Mouse (Mus musculus): ENCODE data around the gene Slc1a2. TPM values are rescaled to one million over a fixed set of nuclear protein-coding genes. Genes with fewer than 3 reads are reported as not detected.

The Slc1a2 gene
- total and polyA plus RNA-seq, 2 experiments from 2014 or later, result 0.15 to 0.42 TPM

DNA sequence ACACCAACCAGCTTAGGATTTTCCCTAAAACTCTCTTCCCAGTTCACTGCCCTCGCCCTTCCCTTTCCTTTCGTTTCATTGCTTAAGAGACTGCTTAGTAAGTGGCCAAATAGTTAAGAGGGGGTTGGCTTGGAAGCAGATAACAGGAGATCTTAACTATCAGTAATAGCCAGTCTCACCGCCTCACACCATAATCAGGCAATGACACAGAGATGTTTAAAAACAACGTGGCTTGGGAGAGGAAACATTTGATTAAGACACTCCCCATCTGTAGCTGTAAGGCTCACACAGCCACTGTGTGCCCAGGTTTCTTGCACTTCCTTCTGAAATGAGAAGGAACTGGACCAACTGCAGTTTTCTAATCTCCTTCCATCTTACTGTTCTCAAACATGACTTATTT is 127.2 kb downstream of the Slc1a2 start:
- 37% methylated on average over 4 of the region's 4 CpGs for WGBS
- Histone ChIP-seq H3K27me3 (ENCODE audit: control insufficient read depth, insufficient read depth, low read length) (no peaks in the 10 kb centered on the region), H3K4me1 (ENCODE audit: control insufficient read depth, insufficient read depth) (no peaks in the 10 kb centered on the region), H3K4me3 (ENCODE audit: low read depth, low read length) (no peak overlapping the region), H3K36me3 (replicated peaks; ENCODE audit: control insufficient read depth, insufficient read depth, low read length) (no peaks in the 10 kb centered on the region), H3K27ac (ENCODE audit: low read depth) (no peak overlapping the region), H3K4me2 (ENCODE audit: low read depth, low read length) (no peak overlapping the region), H3K9ac (replicated peaks; ENCODE audit: low read depth, low read length) (no peak overlapping the region), H3K9me3 (replicated peaks; ENCODE audit: control insufficient read depth, low read length) (no peaks in the 10 kb centered on the region)
- no peak for DNase-seq (ENCODE audit: low spot score)
- no peak for TF ChIP-seq EP300 (IDR thresholded peaks at IDR 0.05; ENCODE audit: low read depth)
- TF ChIP-seq CTCF (IDR thresholded peaks at IDR 0.05; ENCODE audit: low read depth), result no peak
- no peak for ATAC-seq (ENCODE audit: insufficient read depth, low read depth)

DNA sequence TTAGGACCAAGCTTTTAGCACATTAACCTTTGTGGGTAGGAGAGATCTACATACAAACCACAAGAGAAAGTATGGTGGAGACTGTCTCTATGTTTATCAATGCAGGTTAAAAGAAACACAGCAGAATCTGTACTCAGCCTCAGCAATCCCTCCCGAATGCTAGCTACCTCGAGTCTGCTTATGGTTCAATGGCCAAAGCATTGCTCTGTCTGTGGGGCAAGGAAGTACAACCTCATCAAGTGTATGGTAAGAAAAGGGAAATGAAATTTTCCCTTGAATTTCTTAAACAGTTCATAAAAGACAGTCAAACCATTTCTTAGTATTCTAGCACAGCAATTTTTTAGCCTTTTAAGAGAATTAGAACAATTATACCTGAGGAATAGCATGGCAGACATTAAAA is 133.2 kb downstream of the Slc1a2 start:
- TF ChIP-seq EP300 (IDR thresholded peaks at IDR 0.05; ENCODE audit: low read depth) (no peak), CTCF (IDR thresholded peaks at IDR 0.05; ENCODE audit: low read depth) (no peak)
- no peaks in the 10 kb centered on the region for H3K27me3 ChIP-seq (ENCODE audit: control insufficient read depth, insufficient read depth, low read length)
- ATAC-seq (ENCODE audit: insufficient read depth, low read depth) (no peak), DNase-seq (ENCODE audit: low spot score) (no peak)
- H3K9me3 ChIP-seq (replicated peaks; ENCODE audit: control insufficient read depth, low read length), result no peaks in the 10 kb centered on the region
- WGBS, result 64% methylated on average over 2 of the region's 2 CpGs
- H3K4me2 ChIP-seq (ENCODE audit: low read depth, low read length), result no peak overlapping the region
- no peak overlapping the region for H3K9ac ChIP-seq (replicated peaks; ENCODE audit: low read depth, low read length)
- no peaks in the 10 kb centered on the region for H3K4me1 ChIP-seq (ENCODE audit: control insufficient read depth, insufficient read depth)
- no peaks in the 10 kb centered on the region for H3K36me3 ChIP-seq (replicated peaks; ENCODE audit: control insufficient read depth, insufficient read depth, low read length)
- no peak overlapping the region for H3K4me3 ChIP-seq (ENCODE audit: low read depth, low read length)
- no peak overlapping the region for H3K27ac ChIP-seq (ENCODE audit: low read depth)

DNA sequence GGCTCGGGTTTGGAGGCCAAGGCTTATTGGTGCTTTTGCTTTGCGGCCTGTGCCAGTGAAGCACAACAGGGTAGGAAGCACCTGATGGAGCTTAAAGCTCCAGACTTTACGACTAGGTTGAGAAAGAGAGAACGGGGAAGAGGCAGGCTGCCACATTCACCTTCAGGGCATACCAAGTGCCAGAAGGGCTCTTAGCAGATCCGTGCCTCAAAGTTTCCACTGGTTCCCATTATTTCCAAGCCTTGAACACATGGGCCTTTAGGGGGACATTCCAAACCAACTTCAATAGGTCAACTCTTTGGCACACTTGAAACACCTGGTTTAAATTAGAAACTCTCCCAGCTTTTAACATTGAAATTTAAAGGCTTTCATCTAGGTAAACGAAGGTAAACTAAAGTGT is 134.3 kb downstream of the Slc1a2 start:
- ATAC-seq (ENCODE audit: insufficient read depth, low read depth) (no peak), DNase-seq (ENCODE audit: low spot score) (no peak)
- Histone ChIP-seq H3K9me3 (replicated peaks; ENCODE audit: control insufficient read depth, low read length) (no peaks in the 10 kb centered on the region), H3K9ac (replicated peaks; ENCODE audit: low read depth, low read length) (no peak overlapping the region), H3K36me3 (replicated peaks; ENCODE audit: control insufficient read depth, insufficient read depth, low read length) (no peaks in the 10 kb centered on the region), H3K4me3 (ENCODE audit: low read depth, low read length) (no peak overlapping the region), H3K4me2 (ENCODE audit: low read depth, low read length) (no peak overlapping the region), H3K27ac (ENCODE audit: low read depth) (no peak overlapping the region), H3K4me1 (ENCODE audit: control insufficient read depth, insufficient read depth) (no peaks in the 10 kb centered on the region), H3K27me3 (ENCODE audit: control insufficient read depth, insufficient read depth, low read length) (no peaks in the 10 kb centered on the region)
- WGBS, result 81% methylated on average over 6 of the region's 6 CpGs
- TF ChIP-seq CTCF (IDR thresholded peaks at IDR 0.05; ENCODE audit: low read depth), result no peak
- TF ChIP-seq EP300 (IDR thresholded peaks at IDR 0.05; ENCODE audit: low read depth), result no peak

DNA sequence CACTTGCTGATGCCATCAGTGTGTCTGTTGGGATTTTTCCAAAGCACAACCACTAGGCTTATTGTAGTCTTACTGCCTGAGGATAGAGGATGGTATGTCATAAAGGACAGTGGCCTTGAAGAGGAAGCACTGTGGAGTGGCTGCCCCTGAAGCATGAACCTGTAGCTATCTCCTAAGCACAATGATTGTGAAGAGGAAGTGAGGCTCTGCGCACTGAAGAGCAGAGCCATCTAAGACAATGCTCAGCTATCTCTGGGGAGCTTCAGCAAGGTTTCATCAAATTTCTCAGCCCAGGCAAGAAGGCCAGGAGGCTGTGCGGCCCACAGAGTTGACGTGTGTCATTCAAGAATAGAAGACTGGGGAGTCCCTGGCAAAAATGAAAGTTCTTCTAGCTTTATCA is 136.6 kb downstream of the Slc1a2 start:
- H3K27me3 ChIP-seq (ENCODE audit: control insufficient read depth, insufficient read depth, low read length), result no peaks in the 10 kb centered on the region
- no peak overlapping the region for H3K4me3 ChIP-seq (ENCODE audit: low read depth, low read length)
- no peak overlapping the region for H3K27ac ChIP-seq (ENCODE audit: low read depth)
- H3K4me2 ChIP-seq (ENCODE audit: low read depth, low read length), result no peak overlapping the region
- no peak for ATAC-seq (ENCODE audit: insufficient read depth, low read depth)
- no peak for TF ChIP-seq EP300 (IDR thresholded peaks at IDR 0.05; ENCODE audit: low read depth)
- WGBS, result 74% methylated on average over 3 of the region's 3 CpGs
- H3K9me3 ChIP-seq (replicated peaks; ENCODE audit: control insufficient read depth, low read length), result no peaks in the 10 kb centered on the region
- H3K36me3 ChIP-seq (replicated peaks; ENCODE audit: control insufficient read depth, insufficient read depth, low read length), result no peaks in the 10 kb centered on the region
- no peak overlapping the region for H3K9ac ChIP-seq (replicated peaks; ENCODE audit: low read depth, low read length)
- DNase-seq (ENCODE audit: low spot score), result no peak
- no peaks in the 10 kb centered on the region for H3K4me1 ChIP-seq (ENCODE audit: control insufficient read depth, insufficient read depth)

DNA sequence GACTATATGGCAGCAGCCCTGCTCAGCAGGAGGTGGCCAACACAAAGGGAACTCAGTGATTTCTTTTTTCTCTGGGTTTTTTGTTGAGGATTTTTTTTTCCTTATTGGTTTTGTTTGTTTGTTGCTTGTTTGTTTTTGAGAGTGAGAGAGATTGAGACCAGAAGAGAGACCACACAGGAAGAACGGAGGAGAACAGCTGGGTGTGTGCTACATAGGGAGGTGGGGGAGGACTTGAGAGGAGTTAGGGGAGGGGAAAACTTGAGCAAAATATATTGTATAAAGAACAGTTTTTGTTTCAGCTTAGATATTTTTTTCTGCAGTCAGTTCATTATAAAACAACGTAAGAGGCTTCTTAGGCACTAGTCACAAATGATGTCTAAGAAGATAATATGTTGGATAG is 139.7 kb downstream of the Slc1a2 start:
- Histone ChIP-seq H3K9ac (replicated peaks; ENCODE audit: low read depth, low read length) (no peak overlapping the region), H3K36me3 (replicated peaks; ENCODE audit: control insufficient read depth, insufficient read depth, low read length) (no peaks in the 10 kb centered on the region), H3K4me2 (ENCODE audit: low read depth, low read length) (no peak overlapping the region), H3K27ac (ENCODE audit: low read depth) (no peak overlapping the region), H3K4me3 (ENCODE audit: low read depth, low read length) (no peak overlapping the region), H3K9me3 (replicated peaks; ENCODE audit: control insufficient read depth, low read length) (no peaks in the 10 kb centered on the region), H3K4me1 (ENCODE audit: control insufficient read depth, insufficient read depth) (no peaks in the 10 kb centered on the region), H3K27me3 (ENCODE audit: control insufficient read depth, insufficient read depth, low read length) (no peaks in the 10 kb centered on the region)
- no peak for DNase-seq (ENCODE audit: low spot score)
- no peak for ATAC-seq (ENCODE audit: insufficient read depth, low read depth)
- TF ChIP-seq CTCF (IDR thresholded peaks at IDR 0.05; ENCODE audit: low read depth), result no peak
- no peak for TF ChIP-seq EP300 (IDR thresholded peaks at IDR 0.05; ENCODE audit: low read depth)
- 69% methylated on average over 2 of the region's 2 CpGs for WGBS

DNA sequence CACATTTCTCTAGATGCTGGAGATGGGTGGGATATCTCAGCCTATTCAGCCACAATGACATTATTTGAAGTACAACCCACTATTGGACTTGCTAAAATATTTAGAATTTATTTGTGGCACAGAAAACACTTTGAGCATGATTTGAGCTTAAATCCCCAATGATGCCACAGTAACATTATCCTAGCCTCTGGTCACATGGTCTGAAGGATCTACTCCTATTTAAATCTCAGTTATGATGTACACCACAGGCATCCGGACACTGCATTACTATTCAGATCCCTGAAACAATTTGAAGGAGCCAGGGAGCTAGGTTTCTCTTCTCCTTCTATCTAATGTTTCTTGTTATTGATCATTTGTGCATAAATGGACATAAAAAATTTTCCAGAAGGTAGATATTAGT is 143.4 kb downstream of the Slc1a2 start:
- Histone ChIP-seq H3K27me3 (ENCODE audit: control insufficient read depth, insufficient read depth, low read length) (no peaks in the 10 kb centered on the region), H3K9ac (replicated peaks; ENCODE audit: low read depth, low read length) (no peak overlapping the region), H3K9me3 (replicated peaks; ENCODE audit: control insufficient read depth, low read length) (no peaks in the 10 kb centered on the region), H3K4me2 (ENCODE audit: low read depth, low read length) (no peak overlapping the region), H3K27ac (ENCODE audit: low read depth) (no peak overlapping the region), H3K4me1 (ENCODE audit: control insufficient read depth, insufficient read depth) (no peaks in the 10 kb centered on the region), H3K4me3 (ENCODE audit: low read depth, low read length) (no peak overlapping the region), H3K36me3 (replicated peaks; ENCODE audit: control insufficient read depth, insufficient read depth, low read length) (no peaks in the 10 kb centered on the region)
- no peak for ATAC-seq (ENCODE audit: insufficient read depth, low read depth)
- WGBS, result 89% methylated on average over 1 of the region's 1 CpGs
- no peak for DNase-seq (ENCODE audit: low spot score)
- TF ChIP-seq CTCF (IDR thresholded peaks at IDR 0.05; ENCODE audit: low read depth), result no peak
- TF ChIP-seq EP300 (IDR thresholded peaks at IDR 0.05; ENCODE audit: low read depth), result no peak
